Mouse (Mus musculus): ENCODE measurements around the gene Aoc1.

DNA sequence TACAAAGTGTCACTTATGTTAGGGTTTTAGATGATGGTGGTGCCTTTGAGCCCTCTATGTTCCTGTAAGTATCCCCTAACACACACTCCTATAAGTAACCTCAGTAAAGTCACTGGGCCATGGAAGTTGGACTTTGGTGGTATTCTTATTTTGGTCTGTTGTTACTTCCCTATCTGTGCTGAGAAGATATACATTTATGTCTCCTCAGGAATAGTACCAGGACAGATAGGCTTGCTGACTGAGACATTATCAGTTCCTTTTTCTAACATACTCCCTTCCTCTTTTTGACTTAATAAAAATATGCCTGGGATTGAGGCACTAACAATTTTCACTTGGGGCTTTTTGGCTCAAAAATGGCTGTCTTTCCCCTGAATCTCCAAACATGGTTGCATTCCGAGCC is 40.3 kb upstream of the Aoc1 start:
- TF ChIP-seq POLR2A (IDR thresholded peaks at IDR 0.05; ENCODE audit: low read depth, low read length) (no peak), CTCF (IDR thresholded peaks at IDR 0.05; ENCODE audit: extremely low read depth, insufficient read length, insufficient replicate concordance, low read depth, low read length) (no peak)
